Mouse (Mus musculus) embryonic fibroblast, embryonic 13.5 days (primary cell): ENCODE results near the gene Strip1. TPM values are rescaled to one million over a fixed set of nuclear protein-coding genes. Genes with fewer than 3 reads are reported as not detected.

Experiments used
- H3K27ac ChIP-seq: 2 replicates; pipeline ENCODE4 v1.5.1; 2012; ENCODE audit warnings: low read length, control low read depth, inconsistent platforms; ENCODE audit not compliant: insufficient read depth
- H3K4me1 ChIP-seq: 2 replicates; pipeline ENCODE4 v1.6.1; 2011; ENCODE audit warnings: low read length; ENCODE audit not compliant: control insufficient read depth, insufficient read depth
- H3K4me3 ChIP-seq: 2 replicates; pipeline ENCODE4 v1.5.1; 2011; ENCODE audit warnings: mild to moderate bottlenecking, control low read depth, low read length; ENCODE audit not compliant: insufficient read depth
- CTCF ChIP-seq: IDR thresholded peaks from 2 replicates; pipeline ENCODE4 v1.5.1; 2011; ENCODE audit warnings: mild to moderate bottlenecking, control low read depth, low read length, moderate library complexity, borderline replicate concordance; ENCODE audit not compliant: insufficient read depth
- POLR2A ChIP-seq: IDR thresholded peaks from 2 replicates; pipeline ENCODE4 v1.6.1; 2011; ENCODE audit warnings: low read depth, mild to moderate bottlenecking, control low read depth, low read length, moderate library complexity
- polyA plus RNA-seq: library from polyadenylated mRNA; stranded (reverse); fragments of >200 nt; gene quantifications from 2 replicates; pipeline ENCODE4 v1.2.4, GENCODE M21; 2011; ENCODE audit warnings: low read depth; ENCODE audit not compliant: missing spikeins, insufficient read length

Strip1 gene
- polyA plus RNA-seq, 1 experiment: 41.7 TPM

DNA sequence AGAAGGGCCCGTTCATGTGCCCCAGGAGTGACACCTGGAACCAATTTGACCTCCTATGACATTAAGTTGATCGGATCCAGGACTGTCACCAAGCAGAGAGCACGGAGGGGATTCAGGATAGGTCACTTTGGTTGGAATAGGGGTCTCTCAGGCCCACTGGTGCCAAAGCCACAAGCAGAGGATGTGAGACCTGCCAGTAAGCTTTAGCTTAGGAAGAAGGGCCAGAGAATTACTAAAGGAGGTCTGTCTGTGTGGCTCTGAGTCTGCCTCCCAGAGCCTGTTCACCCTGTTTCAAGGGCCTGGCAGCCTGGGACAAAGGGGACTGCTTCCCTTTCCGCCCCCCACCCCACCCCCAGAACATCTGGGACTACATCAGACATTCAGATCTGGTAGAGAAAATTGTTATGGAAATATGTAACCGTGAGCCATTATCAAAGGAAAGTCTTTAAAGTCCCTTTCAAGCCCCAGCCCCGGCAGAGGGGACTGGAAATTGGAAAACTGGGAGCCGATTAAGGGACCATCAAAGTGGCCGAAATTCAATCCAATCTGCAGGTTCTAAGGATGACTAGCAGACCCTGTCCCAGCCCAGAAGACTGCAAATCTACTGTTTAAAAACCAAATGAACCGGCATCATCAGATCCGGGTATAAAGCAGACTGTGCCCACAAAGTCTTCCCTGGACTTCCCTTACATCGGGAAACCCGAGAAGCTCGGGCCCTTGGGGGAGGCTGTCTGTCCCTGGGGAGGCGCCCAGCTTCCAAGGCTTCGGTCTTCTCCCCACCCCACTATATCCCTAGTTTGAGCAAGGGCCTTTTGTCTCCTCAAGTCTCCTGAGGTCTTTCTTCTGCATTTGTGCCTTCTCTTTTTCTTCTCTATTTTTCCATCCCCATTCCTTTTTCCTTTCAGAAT is 50.1 kb downstream of the Strip1 start:
- H3K4me1 ChIP-seq: no peaks in the 10 kb centered on the region
- no peak overlapping the region for H3K27ac ChIP-seq
- H3K4me3 ChIP-seq: no peak overlapping the region
- TF ChIP-seq CTCF: no peak
- TF ChIP-seq POLR2A: no peak

DNA sequence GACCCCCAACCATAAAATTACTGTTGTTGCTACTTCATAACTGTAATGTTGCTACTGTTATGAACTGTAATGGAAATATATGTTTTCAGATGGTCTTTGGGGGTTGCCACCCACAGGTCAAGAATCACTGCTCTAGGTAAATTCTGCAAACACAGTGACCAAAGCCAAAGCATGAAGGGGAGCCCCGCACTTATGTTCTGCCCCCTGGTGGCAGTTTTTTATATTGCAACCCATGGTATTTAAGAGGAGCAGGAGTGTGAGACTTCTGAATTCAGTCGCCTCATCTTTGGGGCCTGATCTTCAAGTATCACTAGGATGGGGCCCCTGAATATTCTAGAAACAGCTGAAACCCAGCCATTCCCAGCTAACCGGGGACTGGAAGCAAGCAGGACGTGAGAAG is 52.0 kb downstream of the Strip1 start:
- no peaks in the 10 kb centered on the region for H3K4me1 ChIP-seq
- H3K27ac ChIP-seq: no peak overlapping the region
- H3K4me3 ChIP-seq: no peak overlapping the region
- TF ChIP-seq CTCF (no peak), POLR2A (no peak)

DNA sequence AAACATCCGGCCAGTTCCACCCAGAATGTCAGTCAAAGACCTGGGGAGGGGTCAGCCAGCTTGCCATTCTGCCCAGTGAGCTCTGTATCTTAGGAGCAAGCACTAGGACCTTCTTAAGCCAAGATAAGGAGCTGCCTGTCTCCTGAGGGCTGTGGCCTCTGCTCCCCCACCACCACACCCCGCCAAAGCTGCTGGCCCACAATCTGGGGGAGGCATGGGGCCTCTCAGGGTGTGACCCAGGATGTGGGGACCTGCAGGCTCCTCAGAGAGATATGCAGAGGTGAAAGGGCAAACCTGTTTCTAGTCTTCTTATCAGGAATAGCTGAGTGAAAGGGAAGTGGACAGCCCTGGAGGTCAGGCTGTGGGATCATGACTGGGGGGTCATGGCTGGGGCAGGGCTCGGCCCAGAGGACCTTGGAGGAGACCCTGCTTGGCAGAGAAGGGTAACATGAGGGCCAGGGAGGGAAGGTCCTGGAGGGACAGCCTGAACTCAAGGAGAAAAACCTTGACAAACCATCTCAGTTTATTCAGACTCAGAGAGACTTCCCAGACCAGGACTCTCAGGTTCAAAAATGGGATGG is 53.6 kb downstream of the Strip1 start:
- Histone ChIP-seq H3K27ac (no peak overlapping the region), H3K4me1 (no peaks in the 10 kb centered on the region), H3K4me3 (no peak overlapping the region)
- TF ChIP-seq CTCF: no peak
- TF ChIP-seq POLR2A: no peak

DNA sequence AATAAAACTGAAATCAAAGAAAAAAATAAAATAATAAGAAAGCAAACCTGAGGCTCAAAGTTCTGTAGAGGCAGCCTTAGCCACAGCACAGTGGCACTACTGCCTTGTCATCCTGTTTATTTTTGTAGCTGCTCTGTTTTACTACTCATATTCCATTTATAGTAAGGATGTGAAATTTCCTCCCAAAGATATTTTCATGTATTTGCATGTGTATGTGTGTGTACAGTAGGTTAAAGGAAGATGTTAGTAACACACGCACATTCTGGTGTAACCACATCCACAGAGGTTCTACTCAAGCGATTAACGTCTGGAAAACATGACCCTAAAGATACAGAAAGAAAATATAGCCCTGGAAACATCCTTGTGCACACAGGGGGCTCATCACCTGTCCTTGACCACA is 54.7 kb downstream of the Strip1 start:
- TF ChIP-seq POLR2A (no peak), CTCF (no peak)
- H3K4me3 ChIP-seq: no peak overlapping the region
- H3K4me1 ChIP-seq: no peaks in the 10 kb centered on the region
- H3K27ac ChIP-seq: no peak overlapping the region

DNA sequence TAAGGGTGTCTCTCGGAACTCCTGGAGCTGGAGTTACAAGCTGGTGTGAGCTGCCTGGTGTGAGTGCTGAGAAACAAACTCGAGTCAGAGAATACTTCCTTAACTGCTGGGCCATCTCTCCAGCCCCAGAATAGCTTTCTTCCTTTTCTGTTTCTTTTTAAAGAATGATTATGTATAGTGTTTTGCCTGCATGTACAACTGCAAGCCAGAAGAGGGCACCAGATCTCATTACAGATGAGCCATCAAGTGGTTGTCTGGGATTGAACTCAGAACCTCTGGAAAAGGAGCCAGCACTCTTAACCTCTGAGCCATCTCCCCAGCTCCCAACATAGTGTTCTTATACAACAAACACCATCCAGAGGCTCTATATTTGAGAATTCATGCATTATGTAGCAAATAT is 60.3 kb downstream of the Strip1 start:
- TF ChIP-seq CTCF (no peak), POLR2A (no peak)
- H3K27ac ChIP-seq: no peak overlapping the region
- H3K4me3 ChIP-seq: no peak overlapping the region
- H3K4me1 ChIP-seq: no peaks in the 10 kb centered on the region; the same call in 1 of the 2 replicates

DNA sequence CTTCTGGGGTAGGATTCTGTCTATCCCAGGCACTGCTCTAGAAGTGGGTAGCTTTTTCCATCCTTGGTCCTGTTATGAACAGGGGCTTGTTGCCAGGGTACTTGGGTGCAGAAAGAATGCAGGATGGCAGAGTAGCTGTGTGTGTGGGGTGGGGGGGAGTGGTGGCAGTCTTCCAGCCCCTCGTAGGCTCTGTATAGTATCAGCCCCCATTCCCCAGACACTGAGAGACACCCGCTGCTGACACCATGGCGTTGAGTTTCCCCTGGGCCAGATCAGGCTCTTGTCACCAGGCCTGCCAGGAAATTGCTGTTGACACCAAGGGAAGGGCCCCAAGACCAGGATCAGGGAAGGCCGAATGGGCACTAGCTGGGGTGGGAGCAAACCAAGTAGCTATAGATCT is 62.8 kb downstream of the Strip1 start:
- no peak for TF ChIP-seq POLR2A
- no peak for TF ChIP-seq CTCF
- no peak overlapping the region for H3K27ac ChIP-seq
- no peak overlapping the region for H3K4me3 ChIP-seq
- H3K4me1 ChIP-seq: no peaks in the 10 kb centered on the region; the same call in 1 of the 2 replicates

DNA sequence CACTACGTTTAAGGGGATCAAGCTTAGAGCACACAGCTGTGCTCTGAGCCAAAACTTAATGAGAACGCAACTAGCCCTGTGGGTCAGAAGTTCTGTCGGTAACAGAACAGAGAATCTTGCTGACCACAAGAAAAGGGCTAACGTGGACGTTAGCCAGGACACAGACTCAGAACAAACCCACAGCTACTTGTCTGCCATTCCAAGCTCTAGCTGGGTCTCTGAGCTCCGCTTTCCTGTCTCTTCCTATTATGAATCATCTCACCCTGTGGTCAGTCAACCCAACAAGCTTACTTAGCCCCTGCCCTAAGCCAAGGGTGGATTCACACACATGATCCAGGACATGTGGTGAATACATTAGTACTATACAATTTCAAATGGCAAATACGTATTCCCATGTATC is 63.7 kb downstream of the Strip1 start:
- Histone ChIP-seq H3K4me1 (no peaks in the 10 kb centered on the region; the same call in 1 of the 2 replicates), H3K4me3 (no peak overlapping the region), H3K27ac (no peak overlapping the region)
- TF ChIP-seq CTCF: no peak
- TF ChIP-seq POLR2A: no peak

DNA sequence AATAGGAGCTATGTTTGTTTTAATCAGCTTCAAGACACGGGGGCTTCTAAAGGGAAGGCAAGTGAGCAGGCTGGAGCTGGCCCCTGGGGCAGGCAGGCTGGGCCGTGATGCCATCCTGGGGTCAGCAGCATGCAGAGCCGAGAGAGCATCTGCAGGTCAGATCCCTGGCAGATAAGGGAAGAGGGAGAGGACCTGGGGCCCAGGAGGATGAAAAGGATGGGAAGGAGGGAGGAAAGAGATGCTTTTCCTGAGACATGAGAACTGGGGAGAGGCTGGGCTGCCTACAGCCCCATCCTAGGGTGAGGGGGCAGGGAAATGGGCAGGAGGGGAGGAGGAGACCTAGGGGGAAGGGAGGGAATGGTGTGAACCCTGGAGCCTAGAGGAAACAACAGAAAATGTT is 66.2 kb downstream of the Strip1 start:
- Histone ChIP-seq H3K4me1 (no peaks in the 10 kb centered on the region; the same call in 1 of the 2 replicates), H3K4me3 (no peak overlapping the region), H3K27ac (no peak overlapping the region)
- TF ChIP-seq POLR2A (no peak), CTCF (no peak)

DNA sequence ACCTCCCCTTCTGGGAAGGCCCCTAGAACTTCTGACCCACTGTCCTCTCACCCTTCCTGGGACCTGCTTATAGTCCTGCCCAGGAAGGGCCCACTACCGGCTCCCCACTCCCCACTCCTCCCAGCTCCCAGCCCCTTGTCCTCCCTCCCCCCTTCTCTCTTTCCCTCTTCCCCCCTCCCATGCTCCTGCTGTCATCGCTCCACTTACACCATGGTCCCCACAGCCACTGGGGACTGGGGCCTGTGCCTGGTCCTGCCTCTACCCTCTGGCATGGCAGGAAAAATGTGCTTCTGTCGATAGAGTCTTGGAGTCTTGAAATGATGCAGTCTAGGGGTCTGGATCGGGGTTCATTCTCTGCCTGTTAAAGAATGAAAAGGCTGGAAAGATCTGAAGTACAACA is 67.6 kb downstream of the Strip1 start:
- no peak overlapping the region for H3K4me3 ChIP-seq
- no peak overlapping the region for H3K27ac ChIP-seq
- no peaks in the 10 kb centered on the region; the same call in 1 of the 2 replicates for H3K4me1 ChIP-seq
- TF ChIP-seq POLR2A (no peak), CTCF (no peak)

DNA sequence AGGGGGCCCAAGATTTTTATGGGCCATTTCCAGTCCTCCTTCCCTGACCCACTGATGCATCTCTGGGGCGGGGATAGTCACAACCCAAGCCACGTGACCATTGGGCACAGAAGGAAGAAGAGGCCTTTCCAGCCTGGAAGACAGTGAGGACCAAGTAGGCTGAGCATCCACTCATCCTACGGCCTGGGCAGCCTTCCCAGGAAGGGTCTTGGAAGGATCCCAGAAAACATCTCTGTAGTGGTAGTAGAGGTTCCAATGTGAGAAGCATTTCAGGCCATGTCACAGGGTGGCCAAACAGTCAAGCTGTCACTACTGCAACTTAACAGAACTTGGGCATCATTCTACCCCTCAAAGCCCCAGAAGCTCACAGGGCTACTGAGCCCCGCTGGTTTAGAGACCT is 68.9 kb downstream of the Strip1 start:
- H3K27ac ChIP-seq: no peak overlapping the region
- H3K4me1 ChIP-seq: no peaks in the 10 kb centered on the region
- TF ChIP-seq POLR2A (no peak), CTCF (no peak)
- H3K4me3 ChIP-seq: no peak overlapping the region

Other genes with a start within 250 kb of the Strip1 start
- gene Kcnc4, start 172.1 kb downstream of the Strip1 start, polyA plus RNA-seq: not detected in 2 replicates
- gene Slc6a17, start 113.7 kb downstream of the Strip1 start, polyA plus RNA-seq: 10.4 and 10.9 TPM in 2 replicates
- 0.37 TPM in 1 of 2 replicates, not detected in the other for gene Ubl4b, start 76.6 kb downstream of the Strip1 start, polyA plus RNA-seq
- 1.8 and 1.9 TPM in 2 replicates for gene Alx3, start 36.7 kb downstream of the Strip1 start, polyA plus RNA-seq
- gene Gm10961, start 372 bp downstream of the Strip1 start, polyA plus RNA-seq: not detected in 2 replicates
- gene Ahcyl1, start 64.9 kb upstream of the Strip1 start, polyA plus RNA-seq: 216 and 238 TPM in 2 replicates
- gene Csf1, start 128.8 kb upstream of the Strip1 start, polyA plus RNA-seq: 208 and 272 TPM in 2 replicates
- not detected in 2 replicates for gene Eps8l3, start 245.5 kb upstream of the Strip1 start, polyA plus RNA-seq